Mouse (Mus musculus): ENCODE measurements around the gene Mios.
A peak's percentile ranks its signal among the peaks of the same experiment; 100 is the strongest.

Gene Mios

GRCm38 (mm10) chr6:8209047-8209865 lies at the start of gene Mios:
Gene Mios, plus strand, starts transcription at chr6:8209222.
- DNase-seq, result peak; percentile 88

GRCm38 (mm10) chr6:8160001-8160400 lies 49.0 kb upstream of the Mios start:
- DNase-seq, result no peak

- DNase-seq, result no peak
These were observed 44.3 kb upstream of the Mios start for GRCm38 (mm10) chr6:8164741-8165140.

- DNase-seq, result no peak
These were observed 36.9 kb upstream of the Mios start for GRCm38 (mm10) chr6:8172101-8172500.

- DNase-seq, result peak; percentile 1
These were observed 35.0 kb upstream of the Mios start for GRCm38 (mm10) chr6:8174062-8174461.

GRCm38 (mm10) chr6:8175346-8175745 lies 33.7 kb upstream of the Mios start:
- DNase-seq, result no peak

- no peak for DNase-seq
These were observed 32.9 kb upstream of the Mios start for GRCm38 (mm10) chr6:8176116-8176515.

GRCm38 (mm10) chr6:8178397-8178941 lies 30.6 kb upstream of the Mios start:
- DNase-seq, result peak; percentile 3

- DNase-seq, result peak; percentile 23
These were observed 20.3 kb upstream of the Mios start for GRCm38 (mm10) chr6:8188599-8189233.

- no peak for DNase-seq
These were observed 19.1 kb upstream of the Mios start for GRCm38 (mm10) chr6:8189917-8190316.

GRCm38 (mm10) chr6:8192517-8192916 lies 16.5 kb upstream of the Mios start, which contains the start of gene Col28a1:
Gene Col28a1, minus strand, starts transcription at chr6:8192617.
- DNase-seq, result no peak

- DNase-seq, result no peak
These were observed 804 bp downstream of the Mios start for GRCm38 (mm10) chr6:8209866-8210186.

GRCm38 (mm10) chr6:8210661-8211060 lies 1.6 kb downstream of the Mios start:
- no peak for DNase-seq

GRCm38 (mm10) chr6:8227035-8227434 lies 18.0 kb downstream of the Mios start:
- DNase-seq, result no peak

GRCm38 (mm10) chr6:8228596-8228995 lies 19.6 kb downstream of the Mios start:
- no peak for DNase-seq

GRCm38 (mm10) chr6:8258316-8258715 lies 49.3 kb downstream of the Mios start:
- DNase-seq, result no peak

GRCm38 (mm10) chr6:8259004-8259666 lies 50.1 kb downstream of the Mios start, which contains the start of the genes Rpa3, Umad1 and Gm45062:
Gene Rpa3, minus strand, starts transcription at chr6:8259173.
Gene Umad1, plus strand, starts transcription at chr6:8259288.
Gene Gm45062, plus strand, starts transcription at chr6:8259450.
- DNase-seq, result peak; percentile 99

- no peak for DNase-seq
These were observed 50.6 kb downstream of the Mios start for GRCm38 (mm10) chr6:8259667-8260044.

- DNase-seq, result no peak
These were observed 62.0 kb downstream of the Mios start for GRCm38 (mm10) chr6:8271047-8271446.

- peak; percentile 71 for DNase-seq
These were observed 65.5 kb downstream of the Mios start for GRCm38 (mm10) chr6:8274387-8275054.

- peak; percentile 92 for DNase-seq
These were observed 66.1 kb downstream of the Mios start for GRCm38 (mm10) chr6:8275098-8275497.

GRCm38 (mm10) chr6:8276431-8276830 lies 67.4 kb downstream of the Mios start:
- no peak for DNase-seq

All from lung, postnatal 36 days (tissue).